Mouse (Mus musculus) urinary bladder, postnatal 36 days (tissue): ENCODE data around the gene Ano9.
A peak's percentile ranks its signal among the peaks of the same experiment; 100 is the strongest.

Experiments
- DNase-seq, 2 experiments: peaks; one replicate each; pipeline ENCODE4 v3.0.0; 2022; ENCODE audit warnings: low spot score in 2 of 2, mixed read lengths in 1 of 2

Ano9 gene

GRCm38 (mm10) chr7:141064175-141064574 is 53.4 kb downstream of the Ano9 start:
- DNase-seq: no peak

- no peak for DNase-seq
These were observed 54.3 kb downstream of the Ano9 start for GRCm38 (mm10) chr7:141063353-141063752.

GRCm38 (mm10) chr7:141062525-141062924 is 55.1 kb downstream of the Ano9 start:
- no peak for DNase-seq

- no peak for DNase-seq
These were observed 56.3 kb downstream of the Ano9 start for GRCm38 (mm10) chr7:141061269-141061692.

GRCm38 (mm10) chr7:141060426-141061242 is 57.0 kb downstream of the Ano9 start, which contains the start of gene B4galnt4:
Gene B4galnt4 (plus strand): TSS chr7:141061104.
- peak; percentile 28 to 62 for DNase-seq

- DNase-seq: no peak
These were observed 57.7 kb downstream of the Ano9 start for GRCm38 (mm10) chr7:141059929-141060328.

- DNase-seq: no peak
These were observed 58.8 kb downstream of the Ano9 start for GRCm38 (mm10) chr7:141058601-141059341.

- DNase-seq: no peak
These were observed 60.1 kb downstream of the Ano9 start for GRCm38 (mm10) chr7:141057541-141057940.

GRCm38 (mm10) chr7:141056976-141057375 is 60.6 kb downstream of the Ano9 start:
- DNase-seq: no peak

GRCm38 (mm10) chr7:141055785-141056184 is 61.8 kb downstream of the Ano9 start:
- DNase-seq: no peak

- DNase-seq: no peak
These were observed 65.2 kb downstream of the Ano9 start for GRCm38 (mm10) chr7:141052421-141052820.

- no peak for DNase-seq
These were observed 65.6 kb downstream of the Ano9 start for GRCm38 (mm10) chr7:141052016-141052415.
